Mouse (Mus musculus): Measurements from ENCODE around the gene Ptpn7.
"Not testable (repeated sequence)": the region's sequence is repeated elsewhere in the genome, so short reads cannot be mapped to it uniquely, and the experiment has no call there.

The Ptpn7 gene

GRCm38 (mm10) chr1:135187016-135187415, 54.5 kb downstream of the Ptpn7 start:
- not testable (repeated sequence) for DNase-seq (ENCODE audit: low spot score)

DNA sequence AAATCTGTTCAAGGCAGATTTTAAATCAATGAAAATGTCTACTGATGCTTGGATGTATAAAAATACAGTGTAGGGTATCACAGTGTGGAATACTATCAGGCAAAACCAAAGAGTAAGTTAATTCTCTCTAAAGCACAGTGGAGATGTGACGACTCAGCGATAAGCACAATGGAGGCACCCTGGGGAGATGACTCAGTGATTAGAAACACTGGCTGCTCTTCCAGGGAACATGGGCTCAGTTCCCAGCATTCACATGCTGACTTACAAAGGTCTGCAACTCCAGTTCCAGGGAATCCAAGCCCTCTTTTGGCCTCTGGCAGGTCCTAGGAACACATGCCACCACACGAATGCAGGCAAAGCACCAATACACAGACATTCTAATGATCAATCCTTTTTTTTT, 55.7 kb downstream of the Ptpn7 start:
- DNase-seq (ENCODE audit: low spot score): no peak

GRCm38 (mm10) chr1:135189186-135189585, 56.7 kb downstream of the Ptpn7 start:
- no peak for DNase-seq (ENCODE audit: low spot score)

DNA sequence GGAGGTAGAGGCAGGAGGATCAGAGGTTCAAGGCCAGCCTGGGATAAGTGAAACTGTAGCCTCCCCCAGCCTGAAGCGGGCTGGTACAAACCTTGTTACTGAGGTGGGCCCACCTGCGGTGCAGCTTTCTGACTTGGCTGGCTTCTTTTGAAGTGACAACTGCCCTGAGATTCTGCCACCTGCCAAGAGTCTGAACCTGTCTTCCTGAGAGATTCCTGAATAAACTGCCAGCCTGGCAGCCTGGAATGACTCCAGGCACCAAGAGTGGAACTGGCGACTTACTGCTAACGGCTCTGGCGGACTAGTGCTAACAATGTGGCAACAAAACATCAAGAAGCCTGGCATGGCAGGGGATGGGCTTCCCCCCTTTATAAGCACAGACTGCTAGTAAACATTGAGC, 61.8 kb downstream of the Ptpn7 start:
- DNase-seq (ENCODE audit: low spot score): not testable (repeated sequence)
